Mouse (Mus musculus): Measurements from ENCODE around the gene Rab25. TPM values are rescaled to one million over a fixed set of nuclear protein-coding genes. Genes with fewer than 3 reads are reported as not detected.

Rab25 gene
- total and polyA plus RNA-seq, 3 experiments, result 0.96 to 1.9 TPM; not detected in 1

DNA sequence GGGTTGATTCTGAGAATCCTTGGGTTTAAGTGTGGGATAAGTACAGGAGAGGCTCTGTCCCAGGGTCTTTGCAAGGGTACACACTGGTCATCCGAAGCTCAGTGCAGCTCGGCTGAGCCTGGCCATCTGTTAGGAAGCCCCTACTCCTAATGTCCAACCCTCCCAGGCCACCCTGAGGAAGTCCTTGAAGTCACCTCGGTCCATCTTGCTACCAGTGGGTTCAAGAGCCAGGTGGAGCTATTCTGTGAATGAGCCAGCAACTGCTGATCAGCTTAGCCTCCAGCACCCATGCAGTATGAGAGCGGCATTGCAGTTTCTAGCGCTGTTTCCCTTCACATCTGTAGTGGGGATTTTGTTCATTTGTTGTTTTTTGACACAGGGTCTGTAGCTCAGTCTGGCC, 8.0 kb downstream of the Rab25 start:
- no peak for DNase-seq (ENCODE audit: low read depth, low spot score)
- Histone ChIP-seq H3K36me3 (ENCODE audit: control insufficient read depth in 1 of 2, insufficient read depth in 2 of 2, low read length in 2 of 2) (peaks cover 0 to 10% of the 10 kb centered on the region in 2 experiments; a peak in 2 of 4 replicates), H3K4me1 (ENCODE audit: control insufficient read depth in 1 of 2, insufficient read depth in 2 of 2, low read length in 2 of 2) (peaks cover 9 to 11% of the 10 kb centered on the region in 2 experiments), H3K79me2 (ENCODE audit: control insufficient read depth, insufficient read depth, low read length, poor library complexity) (no peaks in the 10 kb centered on the region; the same call in 1 of the 2 replicates), H3K27me3 (ENCODE audit: control insufficient read depth in 1 of 2, insufficient read depth in 2 of 2, low read length in 2 of 2) (no peaks in the 10 kb centered on the region), H3K9me3 (replicated peaks; ENCODE audit: insufficient read depth, low read length) (no peaks in the 10 kb centered on the region), H3K4me3 (ENCODE audit: control insufficient read depth in 1 of 2, insufficient read depth in 1 of 2, low read depth in 2 of 2, low read length in 2 of 2) (no peak overlapping the region), H3K27ac (ENCODE audit: control insufficient read depth, low read depth, low read length) (no peak overlapping the region), H3K9ac (ENCODE audit: control insufficient read depth, low read depth, low read length, poor library complexity, severe bottlenecking) (no peak overlapping the region)
- TF ChIP-seq MAZ (IDR thresholded peaks at IDR 0.05; ENCODE audit: low read depth, low read length) (no peak), RAD21 (IDR thresholded peaks at IDR 0.05; ENCODE audit: low read depth, low read length) (no peak), ZC3H11A (IDR thresholded peaks at IDR 0.05; ENCODE audit: low read depth, low read length) (no peak), RCOR1 (IDR thresholded peaks at IDR 0.05; ENCODE audit: low read depth, low read length) (no peak), USF2 (IDR thresholded peaks at IDR 0.05; ENCODE audit: borderline replicate concordance in 1 of 2, insufficient read depth in 1 of 2, low read depth in 1 of 2, low read length in 2 of 2) (no peak), POLR2AphosphoS5 (IDR thresholded peaks at IDR 0.05; ENCODE audit: borderline replicate concordance, low read depth, low read length) (no peak), KAT2A (conservative IDR thresholded peaks at IDR 0.05; ENCODE audit: low read depth, low read length) (no peak), ELF1 (IDR thresholded peaks at IDR 0.05; ENCODE audit: low read depth, low read length) (no peak), MXI1 (IDR thresholded peaks at IDR 0.05; ENCODE audit: low read depth, low read length) (no peak), GABPA (IDR thresholded peaks at IDR 0.05; ENCODE audit: low read depth, low read length) (no peak), ZMIZ1 (IDR thresholded peaks at IDR 0.05; ENCODE audit: low read depth, low read length) (no peak), MYB (IDR thresholded peaks at IDR 0.05; ENCODE audit: low read depth, low read length) (no peak)

DNA sequence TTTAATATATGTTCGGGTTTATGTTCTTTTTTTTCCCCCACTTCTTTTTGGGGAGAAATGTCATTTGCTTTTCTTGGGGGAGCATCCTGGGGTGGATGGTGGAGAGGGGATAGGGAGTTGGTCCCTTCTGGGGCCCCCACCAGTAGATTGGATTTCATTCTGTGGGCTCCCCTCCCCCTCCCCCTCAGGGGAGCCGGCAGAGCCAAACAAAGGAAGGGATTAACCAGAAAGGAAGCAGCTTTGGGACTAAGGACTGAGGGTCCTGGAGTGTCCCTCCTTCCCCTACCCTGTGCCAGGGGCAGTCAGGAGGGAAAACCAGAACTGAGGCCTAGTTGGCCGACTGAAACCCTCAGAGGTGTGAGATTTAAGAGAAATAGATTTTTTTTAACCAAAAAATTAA, 8.7 kb downstream of the Rab25 start:
- H3K4me1 ChIP-seq (ENCODE audit: control insufficient read depth in 1 of 2, insufficient read depth in 2 of 2, low read length in 2 of 2), result peaks cover 5 to 6% of the 10 kb centered on the region in 2 experiments
- H3K36me3 ChIP-seq (ENCODE audit: control insufficient read depth in 1 of 2, insufficient read depth in 2 of 2, low read length in 2 of 2), result peaks cover 0 to 9% of the 10 kb centered on the region in 2 experiments; a peak in 2 of 4 replicates

More for the DNA sequence above, 8.7 kb downstream of the Rab25 start:
- H3K79me2 ChIP-seq (ENCODE audit: control insufficient read depth, insufficient read depth, low read length, poor library complexity), result no peaks in the 10 kb centered on the region; the same call in 1 of the 2 replicates
- no peak for TF ChIP-seq MYC (IDR thresholded peaks at IDR 0.05; ENCODE audit: low read depth, low read length)
- no peak for TF ChIP-seq TAL1 (IDR thresholded peaks at IDR 0.05; ENCODE audit: low read length)
- TF ChIP-seq POLR2AphosphoS2 (IDR thresholded peaks at IDR 0.05; ENCODE audit: low read length), result no peak
- no peak for TF ChIP-seq JUND (IDR thresholded peaks at IDR 0.05; ENCODE audit: low read depth, low read length)
- no peak for TF ChIP-seq NELFE (IDR thresholded peaks at IDR 0.05; ENCODE audit: low read depth, low read length)
- no peak for TF ChIP-seq USF2 (IDR thresholded peaks at IDR 0.05; ENCODE audit: borderline replicate concordance in 1 of 2, insufficient read depth in 1 of 2, low read depth in 1 of 2, low read length in 2 of 2)
- TF ChIP-seq SMC3 (IDR thresholded peaks at IDR 0.05; ENCODE audit: low read depth, low read length), result no peak
- TF ChIP-seq USF1 (IDR thresholded peaks at IDR 0.05; ENCODE audit: low read depth, low read length), result no peak
- TF ChIP-seq TBP (IDR thresholded peaks at IDR 0.05; ENCODE audit: low read depth, low read length), result no peak
- no peak for TF ChIP-seq ZC3H11A (IDR thresholded peaks at IDR 0.05; ENCODE audit: low read depth, low read length)
- no peak for TF ChIP-seq ZKSCAN1 (IDR thresholded peaks at IDR 0.05; ENCODE audit: low read depth, low read length)
- no peak for TF ChIP-seq POLR2AphosphoS5 (IDR thresholded peaks at IDR 0.05; ENCODE audit: borderline replicate concordance, low read depth, low read length)
- no peak for TF ChIP-seq ELF1 (IDR thresholded peaks at IDR 0.05; ENCODE audit: low read depth, low read length)
- no peaks in the 10 kb centered on the region for H3K27me3 ChIP-seq (ENCODE audit: control insufficient read depth in 1 of 2, insufficient read depth in 2 of 2, low read length in 2 of 2)
- no peak overlapping the region for H3K9ac ChIP-seq (ENCODE audit: control insufficient read depth, low read depth, low read length, poor library complexity, severe bottlenecking)
- H3K9me3 ChIP-seq (replicated peaks; ENCODE audit: insufficient read depth, low read length), result no peaks in the 10 kb centered on the region
- no peak for DNase-seq (ENCODE audit: low read depth, low spot score)
- no peak overlapping the region for H3K27ac ChIP-seq (ENCODE audit: control insufficient read depth, low read depth, low read length)
- H3K4me3 ChIP-seq (ENCODE audit: control insufficient read depth in 1 of 2, insufficient read depth in 1 of 2, low read depth in 2 of 2, low read length in 2 of 2), result no peak overlapping the region
